Mouse (Mus musculus) midbrain, postnatal 0 days (tissue): ENCODE data around the gene Fam76a. TPM values are rescaled to one million over a fixed set of nuclear protein-coding genes. Genes with fewer than 3 reads are reported as not detected.

ENCODE experiments used
- ATAC-seq: fragments of 200-750 bp; cut with Nextera tagmentation; 2 replicates; pipeline ENCODE4 v1.8.0; 2017; ENCODE audit warnings: moderate number of reproducible peaks, mild to moderate bottlenecking, moderate TSS enrichment, moderate library complexity; ENCODE audit not compliant: low FRiP score
- DNase-seq: peaks from one replicate; pipeline ENCODE4 v3.0.0-alpha.2; 2015; ENCODE audit warnings: low spot score
- H3K27ac ChIP-seq: fragments of 300-500 bp; sonication (generic); 2 replicates; pipeline ENCODE4 v1.5.1; 2014; ENCODE audit warnings: low read depth, mild to moderate bottlenecking, low read length, mixed read lengths
- H3K27me3 ChIP-seq: fragments of 300-500 bp; sonication (generic); 2 replicates; pipeline ENCODE4 v1.6.1; 2014; ENCODE audit warnings: low read length, control low read depth, mixed read lengths; ENCODE audit not compliant: insufficient read depth
- H3K36me3 ChIP-seq: fragments of 300-500 bp; sonication (generic); 2 replicates; pipeline ENCODE4 v1.6.1; 2014; ENCODE audit warnings: low read length, control low read depth, mixed read lengths; ENCODE audit not compliant: insufficient read depth
- H3K4me1 ChIP-seq: fragments of 300-500 bp; sonication (generic); 2 replicates; pipeline ENCODE4 v1.6.1; 2014; ENCODE audit warnings: mild to moderate bottlenecking, control low read depth, antibody characterized with exemption, low read length, mixed read lengths; ENCODE audit not compliant: insufficient read depth
- H3K4me2 ChIP-seq: fragments of 300-500 bp; sonication (generic); 2 replicates; pipeline ENCODE4 v1.6.1; 2014; ENCODE audit warnings: low read depth, mild to moderate bottlenecking, low read length, mixed read lengths; ENCODE audit not compliant: poor library complexity, severe bottlenecking
- H3K4me3 ChIP-seq: fragments of 300-500 bp; sonication (generic); 2 replicates; pipeline ENCODE4 v1.5.1; 2014; ENCODE audit warnings: low read depth, mild to moderate bottlenecking, low read length, moderate library complexity
- H3K9ac ChIP-seq: fragments of 300-500 bp; sonication (generic); replicated peaks from 2 replicates; pipeline ENCODE4 v1.6.1; 2014; ENCODE audit warnings: mild to moderate bottlenecking, low read length, moderate library complexity, mixed read lengths; ENCODE audit not compliant: poor library complexity, severe bottlenecking
- H3K9me3 ChIP-seq: fragments of 300-500 bp; sonication (generic); 2 replicates; pipeline ENCODE4 v1.6.1; 2016; ENCODE audit warnings: low read length, control low read depth
- CTCF ChIP-seq: IDR thresholded peaks from 2 replicates; pipeline ENCODE4 v1.5.1; 2016; ENCODE audit warnings: antibody characterized with exemption, mild to moderate bottlenecking
- WGBS: fragments of 180-500 bp; shearing (Covaris S2); extraction: QIAGEN DNeasy Blood & Tissue Kit; methylation state at CpG from one replicate; pipeline ENCODE4 v1.1.7; 2014; 5-methylcytosine and 5-hydroxymethylcytosine counted together
- polyA plus RNA-seq: library from polyadenylated mRNA; unstranded; fragments of >200 nt; fragmentation: Nextera tagmentation; extraction: Ambion mirVana; gene quantifications from 2 replicates; pipeline ENCODE4 v1.2.1, GENCODE M21; 2015
- total RNA-seq: library from RNA; depleted of rRNA; stranded (reverse); fragments of >200 nt; gene quantifications from 2 replicates; pipeline ENCODE4 v1.2.3, GENCODE M21; 2014

The Fam76a gene
- total and polyA plus RNA-seq, 2 experiments from 2014 or later, result 16.6 to 31.0 TPM

GRCm38 (mm10) chr4:132912156-132912555, 10.2 kb downstream of the Fam76a start:
- 89% methylated on average over 6 of the region's 6 CpGs for WGBS
- ATAC-seq, result no peak
- peaks cover 61% of the 10 kb centered on the region for H3K36me3 ChIP-seq

DNA sequence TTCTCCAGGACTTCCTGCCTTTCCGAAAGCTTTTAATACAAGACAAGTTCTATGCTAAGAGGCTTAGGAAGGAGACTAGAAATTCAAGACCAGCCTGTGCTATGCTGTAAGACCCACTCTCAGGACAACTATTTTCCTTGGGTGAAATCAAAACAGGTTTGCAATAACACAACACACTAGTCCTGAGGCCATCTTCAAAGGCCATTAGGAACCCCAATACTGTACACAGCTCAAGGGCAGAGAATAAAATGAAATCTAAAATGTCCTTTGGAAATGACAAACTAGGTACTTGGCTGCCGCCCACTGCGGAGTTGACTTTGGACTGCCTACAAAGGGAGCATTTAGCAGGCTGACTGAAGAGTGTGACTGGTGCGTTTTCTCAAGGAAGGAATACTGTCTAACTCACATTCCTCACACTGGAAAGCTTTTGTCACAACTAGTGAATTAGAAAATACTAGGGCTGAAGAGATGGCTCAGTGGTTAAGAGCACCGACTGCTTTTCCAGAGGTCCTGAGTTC, 16.5 kb downstream of the Fam76a start:
- no peak overlapping the region for H3K4me2 ChIP-seq
- no peak overlapping the region for H3K27ac ChIP-seq
- H3K4me3 ChIP-seq, result no peak overlapping the region
- ATAC-seq, result no peak
- H3K36me3 ChIP-seq, result peaks cover 66% of the 10 kb centered on the region
- H3K9ac ChIP-seq, result no peak overlapping the region
- no peaks in the 10 kb centered on the region for H3K9me3 ChIP-seq
- no peak for DNase-seq
- 88% methylated on average over 5 of the region's 5 CpGs for WGBS
- no peaks in the 10 kb centered on the region for H3K27me3 ChIP-seq
- no peaks in the 10 kb centered on the region for H3K4me1 ChIP-seq
- TF ChIP-seq CTCF, result no peak

More at GRCm38 (mm10) chr4:132912156-132912555, 10.2 kb downstream of the Fam76a start:
- Histone ChIP-seq H3K27me3 (no peaks in the 10 kb centered on the region), H3K9ac (no peak overlapping the region), H3K4me1 (no peaks in the 10 kb centered on the region), H3K4me3 (no peak overlapping the region), H3K9me3 (no peaks in the 10 kb centered on the region), H3K4me2 (no peak overlapping the region), H3K27ac (no peak overlapping the region)
- no peak for TF ChIP-seq CTCF
- DNase-seq, result no peak

DNA sequence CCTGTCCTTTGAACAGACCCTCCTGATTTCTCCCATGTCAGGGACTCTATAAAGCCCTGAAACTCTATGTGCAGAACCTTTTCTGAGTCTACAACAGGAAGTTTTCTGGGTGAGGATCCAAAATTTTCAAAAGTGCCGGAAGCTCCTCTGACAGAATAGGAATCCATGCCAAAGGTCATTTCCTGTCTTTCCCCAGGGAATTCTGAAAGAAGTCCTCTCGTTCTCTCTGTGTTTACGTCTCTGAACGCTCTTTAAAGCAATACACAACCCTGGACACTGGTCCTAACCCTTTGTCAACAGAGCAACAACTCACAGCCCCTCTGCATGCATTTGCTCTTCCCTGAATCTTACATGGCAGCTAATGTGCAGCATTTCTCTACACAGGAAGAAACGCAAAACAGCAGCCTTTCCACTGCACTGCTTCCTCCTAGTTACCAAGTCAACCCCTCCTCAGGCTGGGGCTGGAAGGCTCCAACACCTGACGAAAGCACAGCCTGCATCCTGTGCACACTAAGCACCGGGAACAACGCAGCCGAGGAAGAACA, 17.5 kb downstream of the Fam76a start:
- Histone ChIP-seq H3K4me2 (no peak overlapping the region), H3K27ac (no peak overlapping the region), H3K4me3 (no peak overlapping the region), H3K36me3 (peaks cover 57% of the 10 kb centered on the region), H3K4me1 (no peaks in the 10 kb centered on the region), H3K9me3 (no peaks in the 10 kb centered on the region), H3K9ac (no peak overlapping the region), H3K27me3 (no peaks in the 10 kb centered on the region)
- DNase-seq (no peak), ATAC-seq (no peak)
- 85% methylated on average over 9 of the region's 9 CpGs for WGBS
- TF ChIP-seq CTCF, result no peak

GRCm38 (mm10) chr4:132904071-132904470, 18.3 kb downstream of the Fam76a start:
- Histone ChIP-seq H3K9me3 (no peaks in the 10 kb centered on the region), H3K4me1 (no peaks in the 10 kb centered on the region), H3K9ac (no peak overlapping the region), H3K27ac (no peak overlapping the region), H3K4me2 (no peak overlapping the region), H3K4me3 (no peak overlapping the region), H3K36me3 (peaks cover 50% of the 10 kb centered on the region), H3K27me3 (no peaks in the 10 kb centered on the region)
- DNase-seq, result no peak
- TF ChIP-seq CTCF, result no peak
- WGBS, result 87% methylated on average over 2 of the region's 2 CpGs
- no peak for ATAC-seq

- no peak for TF ChIP-seq CTCF
- H3K4me1 ChIP-seq, result peaks cover 8% of the 10 kb centered on the region; the same call in 1 of the 2 replicates
- H3K27ac ChIP-seq, result no peak overlapping the region
- H3K4me2 ChIP-seq, result no peak overlapping the region
- no peaks in the 10 kb centered on the region for H3K9me3 ChIP-seq
- WGBS, result 93% methylated on average over 9 of the region's 9 CpGs
- no peaks in the 10 kb centered on the region for H3K27me3 ChIP-seq
- DNase-seq, result no peak
- peaks cover 19% of the 10 kb centered on the region for H3K36me3 ChIP-seq
- H3K9ac ChIP-seq, result no peak overlapping the region
- no peak for ATAC-seq
- H3K4me3 ChIP-seq, result no peak overlapping the region
Observed at GRCm38 (mm10) chr4:132898197-132898596, 24.2 kb downstream of the Fam76a start.

DNA sequence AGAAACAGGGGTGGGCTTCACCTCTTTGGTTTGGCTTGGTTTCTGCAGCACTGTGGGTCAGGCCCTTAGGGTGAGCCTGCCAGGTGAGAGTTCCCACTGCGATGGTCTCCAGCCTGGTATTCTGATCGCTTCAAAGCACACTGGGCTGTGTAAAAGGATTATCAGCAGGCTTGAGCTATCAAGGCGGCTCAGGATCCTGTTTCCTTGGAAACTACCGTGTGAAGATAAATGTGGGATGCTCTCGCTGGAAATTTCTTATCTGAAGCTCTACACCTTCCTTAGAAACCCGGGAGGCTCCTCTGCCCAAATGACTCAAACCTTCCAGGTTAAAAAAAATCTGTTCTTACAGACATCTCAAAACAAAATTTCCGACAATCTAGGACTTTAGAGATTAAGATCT, 28.0 kb downstream of the Fam76a start:
- Histone ChIP-seq H3K9me3 (no peaks in the 10 kb centered on the region), H3K27me3 (no peaks in the 10 kb centered on the region), H3K4me2 (peak overlapping the region; percentile 26; the same call in 1 of the 2 replicates), H3K36me3 (no peaks in the 10 kb centered on the region), H3K4me3 (no peak overlapping the region), H3K4me1 (peaks cover 8% of the 10 kb centered on the region; the same call in 1 of the 2 replicates), H3K9ac (no peak overlapping the region; the same call in 1 of the 2 replicates), H3K27ac (peak overlapping the region; percentile 67)
- TF ChIP-seq CTCF, result no peak
- DNase-seq (peak; percentile 46), ATAC-seq (no peak)
- whole genome bisulfite sequencing, result 5% methylated on average over 7 of the region's 7 CpGs
